Mouse (Mus musculus): Measurements from ENCODE around the gene Blmh.

- TF ChIP-seq ZNF384 (IDR thresholded peaks at IDR 0.05; ENCODE audit: low read depth, low read length) (0 out of 2 replicates have a peak, but pooled peaks have one; percentile 11), E2F4 (IDR thresholded peaks at IDR 0.05; ENCODE audit: insufficient replicate concordance, low read depth, low read length) (no peak), CHD2 (IDR thresholded peaks at IDR 0.05; ENCODE audit: low read length) (no peak), JUN (IDR thresholded peaks at IDR 0.05; ENCODE audit: insufficient read depth, low read depth, low read length) (no peak), MXI1 (IDR thresholded peaks at IDR 0.05; ENCODE audit: low read depth, low read length) (no peak), POLR2A (IDR thresholded peaks at IDR 0.05; ENCODE audit: low read depth, low read length) (no peak), MAZ (IDR thresholded peaks at IDR 0.05; ENCODE audit: low read depth, low read length) (no peak), CTCF (conservative IDR thresholded peaks at IDR 0.05 in 1 of 2, IDR thresholded peaks at IDR 0.05 in 1 of 2; ENCODE audit: low read depth in 2 of 2, low read length in 2 of 2) (no peak), UBTF (IDR thresholded peaks at IDR 0.05; ENCODE audit: low read depth, low read length) (no peak), SIN3A (IDR thresholded peaks at IDR 0.05; ENCODE audit: low read length) (no peak)
These were observed 26.7 kb upstream of the Blmh start for GRCm38 (mm10) chr11:76897871-76898270.
